Mouse (Mus musculus) bone marrow, adult 2 months (tissue): ENCODE results near the gene Pld1. TPM values are rescaled to one million over a fixed set of nuclear protein-coding genes. Genes with fewer than 3 reads are reported as not detected.

Experiments used
- H3K27ac ChIP-seq: fragments of 200-500 bp; 2 replicates; pipeline ENCODE4 v1.5.1; 2012; ENCODE audit warnings: low read depth, mild to moderate bottlenecking, control low read depth, inconsistent platforms, low read length; ENCODE audit not compliant: control insufficient read depth, poor library complexity, insufficient read depth
- H3K4me1 ChIP-seq: fragments of 200-500 bp; 2 replicates; pipeline ENCODE4 v1.6.1; 2011; ENCODE audit warnings: low read length; ENCODE audit not compliant: control insufficient read depth, insufficient read depth
- H3K4me3 ChIP-seq: fragments of 200-500 bp; replicated peaks from 2 replicates; pipeline ENCODE3; 2011; ENCODE audit warnings: mild to moderate bottlenecking, low read depth, low read length, control low read depth; ENCODE audit not compliant: control insufficient read depth
- CTCF ChIP-seq: fragments of 200-500 bp; IDR thresholded peaks from 2 replicates; pipeline ENCODE4 v1.5.1; 2011; ENCODE audit warnings: low read length, control low read depth; ENCODE audit not compliant: control insufficient read depth, insufficient read depth
- POLR2A ChIP-seq: fragments of 200-500 bp; IDR thresholded peaks from 2 replicates; pipeline ENCODE4 v1.6.1; 2011; ENCODE audit warnings: low read depth, mild to moderate bottlenecking, control low read depth, low read length, borderline replicate concordance; ENCODE audit not compliant: control insufficient read depth
- WGBS: fragments of 180-500 bp; shearing (Covaris S2); methylation state at CpG from one replicate; pipeline ENCODE4 v1.1.7; 2018; 5-methylcytosine and 5-hydroxymethylcytosine counted together
- polyA plus RNA-seq: library from polyadenylated mRNA; stranded (reverse); fragments of >200 nt; gene quantifications from 2 replicates; pipeline ENCODE4 v1.2.4, GENCODE M21; 2011; ENCODE audit warnings: low replicate concordance; ENCODE audit not compliant: missing spikeins, insufficient read depth, insufficient read length

Gene Pld1
- polyA plus RNA-seq, 1 experiment, result 5.7 TPM

- WGBS, result 25% methylated on average over 6 of the region's 6 CpGs
- no peak overlapping the region for H3K27ac ChIP-seq
- TF ChIP-seq CTCF (no peak), POLR2A (no peak)
- H3K4me1 ChIP-seq, result no peaks in the 10 kb centered on the region
- H3K4me3 ChIP-seq, result no peak overlapping the region
Measured at GRCm38 (mm10) chr3:28081012-28081411, 142.5 kb downstream of the Pld1 start.

- Histone ChIP-seq H3K4me1 (no peaks in the 10 kb centered on the region), H3K27ac (no peak overlapping the region), H3K4me3 (no peak overlapping the region)
- TF ChIP-seq CTCF (no peak), POLR2A (no peak)
- 80% methylated on average over 3 of the region's 3 CpGs for WGBS
Measured at GRCm38 (mm10) chr3:28083218-28083617, 144.7 kb downstream of the Pld1 start.

- 78% methylated on average over 2 of the region's 2 CpGs for WGBS
- Histone ChIP-seq H3K4me1 (no peaks in the 10 kb centered on the region), H3K27ac (no peak overlapping the region), H3K4me3 (no peak overlapping the region)
- no peak for TF ChIP-seq CTCF
- TF ChIP-seq POLR2A, result no peak
Measured at GRCm38 (mm10) chr3:28084281-28084680, 145.8 kb downstream of the Pld1 start.

- no peak for TF ChIP-seq POLR2A
- no peak for TF ChIP-seq CTCF
- no peak overlapping the region for H3K4me3 ChIP-seq
- H3K27ac ChIP-seq, result no peak overlapping the region
- 75% methylated on average over 1 of the region's 1 CpGs for WGBS
- H3K4me1 ChIP-seq, result no peaks in the 10 kb centered on the region
Measured at GRCm38 (mm10) chr3:28091296-28091695, 152.8 kb downstream of the Pld1 start.

- Histone ChIP-seq H3K4me3 (no peak overlapping the region), H3K4me1 (no peaks in the 10 kb centered on the region), H3K27ac (no peak overlapping the region)
- WGBS, result 84% methylated on average over 2 of the region's 2 CpGs
- no peak for TF ChIP-seq CTCF
- no peak for TF ChIP-seq POLR2A
Measured at GRCm38 (mm10) chr3:28091741-28092140, 153.2 kb downstream of the Pld1 start.

GRCm38 (mm10) chr3:28093684-28094302, 155.3 kb downstream of the Pld1 start:
- Histone ChIP-seq H3K4me1 (no peaks in the 10 kb centered on the region; the same call in 1 of the 2 replicates), H3K4me3 (no peak overlapping the region), H3K27ac (no peak overlapping the region)
- TF ChIP-seq CTCF (no peak), POLR2A (no peak)
- WGBS, result 85% methylated on average over 9 of the region's 9 CpGs

GRCm38 (mm10) chr3:28095451-28095850, 157.0 kb downstream of the Pld1 start:
- WGBS, result 93% methylated on average over 9 of the region's 9 CpGs

GRCm38 (mm10) chr3:28099175-28099574, 160.7 kb downstream of the Pld1 start:
- no peaks in the 10 kb centered on the region; the same call in 1 of the 2 replicates for H3K4me1 ChIP-seq
- no peak overlapping the region for H3K4me3 ChIP-seq
- TF ChIP-seq POLR2A (no peak), CTCF (no peak)
- no peak overlapping the region for H3K27ac ChIP-seq
- 62% methylated on average over 8 of the region's 9 CpGs for WGBS

More at GRCm38 (mm10) chr3:28095451-28095850, 157.0 kb downstream of the Pld1 start:
- Histone ChIP-seq H3K4me3 (no peak overlapping the region), H3K27ac (no peak overlapping the region), H3K4me1 (no peaks in the 10 kb centered on the region; the same call in 1 of the 2 replicates)
- TF ChIP-seq CTCF (no peak), POLR2A (no peak)

GRCm38 (mm10) chr3:28104992-28105391, 166.5 kb downstream of the Pld1 start:
- no peak overlapping the region for H3K27ac ChIP-seq
- H3K4me3 ChIP-seq, result no peak overlapping the region
- 70% methylated on average over 1 of the region's 1 CpGs for WGBS
- TF ChIP-seq POLR2A (no peak), CTCF (no peak)
- no peaks in the 10 kb centered on the region for H3K4me1 ChIP-seq
